In genomic region chr4:134497986-134498731, GRCm38 (mm10) we compare ENCODE assay signal across 1 mouse cellular context.
TF ChIP-seq lines count a peak whose summit lies in the region.

No protein-coding gene starts in this region.

TF ChIP-seq in MEL, 35 proteins besides CTCF, POLR2A, EP300 and RAD21 (continued from another document):
- peak; percentile 48; the same call in 1 of the 2 replicates for TF ChIP-seq SIN3A (IDR thresholded peaks at IDR 0.05; ENCODE audit: low read length)
- peak; percentile 34; the same call in 1 of the 2 replicates for TF ChIP-seq TCF12 (IDR thresholded peaks at IDR 0.05; ENCODE audit: low read depth, low read length)
- 0 out of 2 replicates have a peak, but pooled peaks have one; percentile 28 for TF ChIP-seq RCOR1 (IDR thresholded peaks at IDR 0.05; ENCODE audit: low read depth, low read length)
- no peak for TF ChIP-seq MAZ (IDR thresholded peaks at IDR 0.05; ENCODE audit: low read depth, low read length)
